ENCODE assay signal across 26 mouse cellular contexts in genomic region chrX:61482725-61483124, GRCm38 (mm10).
A peak's percentile ranks its signal among the peaks of the same experiment; 100 is the strongest.
DNase-seq lines count a peak whose midpoint lies in the region; ATAC-seq lines count a peak whose summit lies in the region.
"Had no signal": no experiment of that assay in that cellular context is flagged by ENCODE, and none has a peak within 500 bp of the region (broad histone marks: within the 10 kb centered on the region; RNA-seq: fewer than 3 reads in every experiment).

No protein-coding gene starts in this region.

- H3K4me1 ChIP-seq in heart, embryonic 12.5 days (replicated peaks), result no peaks in the 10 kb centered on the region
- no peaks in the 10 kb centered on the region for H3K4me1 ChIP-seq in limb, embryonic 10.5 days
- H3K4me1 ChIP-seq: heart, embryonic 15.5 days; hindbrain, embryonic 12.5 days; limb, embryonic 13.5 days; neural tube, embryonic 12.5 days had no signal

- ATAC-seq in cerebellum, adult (ENCODE audit: insufficient number of reproducible peaks, low FRiP score, low TSS enrichment), result peak; percentile 72
- no peak for ATAC-seq in heart, embryonic 12.5 days (ENCODE audit: insufficient number of reproducible peaks, low FRiP score)
- ATAC-seq: midbrain, embryonic 16.5 days had no signal

- H3K9me3 ChIP-seq in heart, embryonic 12.5 days (replicated peaks), result no peaks in the 10 kb centered on the region
- no peaks in the 10 kb centered on the region for H3K9me3 ChIP-seq in limb, embryonic 10.5 days (replicated peaks)
- H3K9me3 ChIP-seq: G1E; heart, embryonic 15.5 days; hindbrain, embryonic 12.5 days; limb, embryonic 13.5 days; neural tube, embryonic 12.5 days had no signal

- no peak for DNase-seq in cerebellum, postnatal 4 days (ENCODE audit: low spot score in 2 of 2)
- DNase-seq in right cerebral cortex, adult 2 months (ENCODE audit: low spot score in 2 of 2), result peak; percentile 2
- DNase-seq in right cerebral cortex, postnatal 25 days, result no peak
- DNase-seq in cerebellum, adult 9-11 months, result peak; percentile 36
- DNase-seq in telencephalon, adult 2 months (ENCODE audit: low read depth, low spot score), result peak; percentile 3
- DNase-seq in limb, embryonic 10.5 days (ENCODE audit: low spot score), result no peak
- DNase-seq: adrenal gland, postnatal 10 days; kidney, adult 11 months; kidney, postnatal 14 days; lung, postnatal 36 days; right cerebral cortex, adult 18-20 months; thymus, postnatal 14 days had no signal

- 50% methylated on average over 1 of the region's 1 CpGs for WGBS in heart, embryonic 12.5 days
- WGBS in limb, embryonic 10.5 days, result 89% methylated on average over 1 of the region's 1 CpGs

- H3K9ac ChIP-seq in heart, embryonic 12.5 days, result no peak overlapping the region
- H3K9ac ChIP-seq: heart, embryonic 15.5 days; hindbrain, embryonic 12.5 days; limb, embryonic 13.5 days; neural tube, embryonic 12.5 days had no signal

- H3K27me3 ChIP-seq in heart, embryonic 12.5 days (replicated peaks), result no peaks in the 10 kb centered on the region
- no peaks in the 10 kb centered on the region for H3K27me3 ChIP-seq in limb, embryonic 10.5 days (ENCODE audit: low read depth, poor library complexity, severe bottlenecking)
- H3K27me3 ChIP-seq: CH12.LX; heart, embryonic 15.5 days; hindbrain, embryonic 12.5 days; limb, embryonic 13.5 days; neural tube, embryonic 12.5 days had no signal

- no peak overlapping the region for H3K4me3 ChIP-seq in heart, embryonic 12.5 days
- no peak overlapping the region for H3K4me3 ChIP-seq in limb, embryonic 10.5 days
- H3K4me3 ChIP-seq: erythroblast, embryonic 14.5 days; heart, embryonic 15.5 days; hindbrain, embryonic 12.5 days; left cerebral cortex, adult 2 months; limb, embryonic 13.5 days; myocyte; neural tube, embryonic 12.5 days had no signal

- no peak overlapping the region for H3K4me2 ChIP-seq in heart, embryonic 12.5 days
- H3K4me2 ChIP-seq: heart, embryonic 15.5 days; hindbrain, embryonic 12.5 days; limb, embryonic 13.5 days; liver, embryonic 11.5 days; midbrain, embryonic 11.5 days; neural tube, embryonic 12.5 days had no signal

- no peaks in the 10 kb centered on the region for H3K36me3 ChIP-seq in heart, embryonic 12.5 days
- H3K36me3 ChIP-seq in limb, embryonic 10.5 days, result no peaks in the 10 kb centered on the region
- H3K36me3 ChIP-seq: G1E; heart, embryonic 15.5 days; hindbrain, embryonic 12.5 days; limb, embryonic 13.5 days; neural tube, embryonic 12.5 days had no signal

- H3K27ac ChIP-seq in heart, embryonic 12.5 days (ENCODE audit: poor library complexity, severe bottlenecking), result no peak overlapping the region
- H3K27ac ChIP-seq in limb, embryonic 10.5 days, result no peak overlapping the region
- H3K27ac ChIP-seq: heart, embryonic 15.5 days; hindbrain, embryonic 12.5 days; left cerebral cortex, adult 2 months; limb, embryonic 13.5 days; neural tube, embryonic 12.5 days had no signal

Comparison
In these comparisons a context has a peak if more than half of its experiments do, and no peak if none do; other contexts are left out.
1. DNase-seq: peak in right cerebral cortex, adult 2 months (2 of 2), cerebellum, adult 9-11 months (single experiment) and telencephalon, adult 2 months (single experiment); none in cerebellum, postnatal 4 days (0 of 2), right cerebral cortex, postnatal 25 days (single experiment) and limb, embryonic 10.5 days (single experiment).